Mouse (Mus musculus) CD4-positive, CD25-positive, alpha-beta regulatory T cell, adult 2 months (primary cell): Measurements from ENCODE around the gene Mpdu1.

Experiments
- DNase-seq: peaks from one replicate; pipeline ENCODE4 v3.0.0-alpha.2; 2012; ENCODE audit warnings: low read depth, low spot score

Mpdu1 gene

GRCm38 (mm10) chr11:69692196-69692811 is 29.9 kb upstream of the Mpdu1 start:
- no peak for DNase-seq

DNA sequence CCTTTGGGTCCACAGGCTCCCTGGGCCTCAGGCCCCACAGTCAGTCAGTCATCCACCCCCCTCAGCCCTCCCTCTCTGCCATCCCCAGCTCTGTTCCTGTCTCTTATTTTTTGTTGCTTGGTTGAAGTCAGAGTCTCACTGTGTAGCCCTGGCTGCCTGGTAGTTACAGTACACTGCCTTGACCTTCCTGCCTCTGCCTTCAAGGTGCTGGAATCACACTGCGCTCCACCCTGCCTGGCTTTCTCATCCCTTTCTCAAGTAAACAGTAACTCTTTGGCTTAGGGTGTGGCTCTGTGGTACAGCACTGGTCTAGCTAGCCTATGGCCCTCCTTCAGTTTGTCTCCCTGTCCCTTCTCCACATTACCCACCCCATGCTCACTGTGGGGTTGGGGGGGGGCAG is 27.4 kb upstream of the Mpdu1 start:
- no peak for DNase-seq

DNA sequence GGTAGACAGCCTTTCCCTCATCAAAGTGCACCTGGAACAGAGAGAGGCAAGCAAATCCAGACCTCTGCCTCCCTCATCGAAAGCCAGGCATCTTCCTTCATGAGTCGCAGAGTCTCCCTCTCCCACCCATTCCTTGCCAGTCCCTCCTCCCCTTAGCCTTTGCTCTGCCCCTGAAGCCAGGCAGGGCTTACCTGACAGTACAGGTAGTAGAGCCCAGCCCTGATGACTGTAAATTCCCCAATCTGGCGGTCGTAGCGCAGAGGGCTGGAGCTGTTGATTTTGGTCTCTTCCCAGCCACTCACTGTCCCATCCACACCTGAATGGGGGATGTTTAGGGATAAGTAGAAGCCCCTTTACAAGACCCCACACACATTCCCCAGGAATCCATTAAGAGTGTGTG is 24.6 kb upstream of the Mpdu1 start:
- no peak for DNase-seq

GRCm38 (mm10) chr11:69686377-69686776 is 23.9 kb upstream of the Mpdu1 start:
- DNase-seq: no peak

GRCm38 (mm10) chr11:69685526-69686148 is 23.2 kb upstream of the Mpdu1 start, which contains the start of gene Tnfsf13:
Gene Tnfsf13 (minus strand): TSS chr11:69685784.
- no peak for DNase-seq

GRCm38 (mm10) chr11:69684936-69685335 is 22.5 kb upstream of the Mpdu1 start:
- DNase-seq: no peak

DNA sequence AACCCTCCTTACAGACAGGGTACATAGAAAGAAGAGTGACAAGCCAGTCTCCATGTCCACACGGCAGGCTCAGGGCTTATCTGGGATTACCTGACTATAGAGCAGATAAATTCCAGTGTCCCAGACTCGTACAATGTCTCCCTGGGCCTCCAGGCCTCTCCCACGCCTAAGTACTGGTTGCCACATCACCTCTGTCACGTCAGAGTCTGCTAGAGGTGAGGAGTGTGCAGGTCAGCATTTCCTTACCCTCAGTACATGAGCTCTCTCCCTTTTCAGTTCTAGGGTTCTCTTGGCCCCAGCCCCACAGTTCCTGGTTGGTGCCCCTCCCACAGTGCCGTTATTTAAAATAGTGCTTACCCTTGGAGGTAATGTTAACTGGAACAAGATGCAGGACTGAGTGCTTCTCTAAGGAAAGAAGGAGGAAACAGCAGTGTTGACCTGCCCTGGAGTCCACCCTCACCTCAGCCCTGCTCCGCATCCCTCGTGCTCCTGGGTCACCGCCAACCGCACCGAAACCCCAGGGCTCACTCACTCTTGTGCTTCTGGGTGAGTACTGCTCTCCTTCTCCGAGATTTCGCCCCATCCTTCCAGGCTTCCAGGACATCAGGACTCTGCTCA is 21.8 kb upstream of the Mpdu1 start:
- no peak for DNase-seq

- no peak for DNase-seq
Observed at GRCm38 (mm10) chr11:69683576-69683975, 21.1 kb upstream of the Mpdu1 start.

DNA sequence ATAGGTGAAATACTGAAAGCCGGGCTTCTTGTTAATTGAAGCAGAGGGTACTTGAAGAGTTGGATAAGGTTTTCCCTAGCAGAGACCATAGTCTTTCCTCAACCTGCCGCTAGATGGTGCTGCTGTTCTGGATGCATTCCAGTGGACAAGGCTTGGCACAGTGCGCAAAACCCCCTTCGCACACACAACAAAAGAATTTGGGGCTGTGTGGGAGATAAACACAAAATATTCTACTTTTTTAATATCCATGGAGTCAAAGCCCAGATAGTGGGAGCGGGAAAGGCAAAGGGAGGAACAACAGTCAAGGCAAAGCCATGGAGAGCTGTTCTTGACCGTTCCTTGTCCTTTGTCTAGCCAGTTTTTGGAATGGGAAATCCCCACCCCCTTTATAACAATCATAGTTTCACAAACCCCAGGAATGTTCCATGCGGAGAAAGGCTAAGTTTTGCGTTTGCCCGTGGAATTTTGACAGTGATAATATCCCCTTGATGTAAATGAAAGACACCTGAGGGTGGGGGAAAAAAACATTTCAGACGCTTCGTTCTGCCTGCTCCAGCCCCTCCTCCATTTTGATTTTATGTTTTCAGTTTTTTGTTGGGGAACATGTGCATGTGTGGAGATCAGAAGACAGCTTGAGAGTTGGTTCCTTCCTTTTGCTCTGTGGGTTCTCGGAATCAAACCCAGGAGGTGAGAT is 20.5 kb upstream of the Mpdu1 start:
- peak; percentile 93 for DNase-seq

DNA sequence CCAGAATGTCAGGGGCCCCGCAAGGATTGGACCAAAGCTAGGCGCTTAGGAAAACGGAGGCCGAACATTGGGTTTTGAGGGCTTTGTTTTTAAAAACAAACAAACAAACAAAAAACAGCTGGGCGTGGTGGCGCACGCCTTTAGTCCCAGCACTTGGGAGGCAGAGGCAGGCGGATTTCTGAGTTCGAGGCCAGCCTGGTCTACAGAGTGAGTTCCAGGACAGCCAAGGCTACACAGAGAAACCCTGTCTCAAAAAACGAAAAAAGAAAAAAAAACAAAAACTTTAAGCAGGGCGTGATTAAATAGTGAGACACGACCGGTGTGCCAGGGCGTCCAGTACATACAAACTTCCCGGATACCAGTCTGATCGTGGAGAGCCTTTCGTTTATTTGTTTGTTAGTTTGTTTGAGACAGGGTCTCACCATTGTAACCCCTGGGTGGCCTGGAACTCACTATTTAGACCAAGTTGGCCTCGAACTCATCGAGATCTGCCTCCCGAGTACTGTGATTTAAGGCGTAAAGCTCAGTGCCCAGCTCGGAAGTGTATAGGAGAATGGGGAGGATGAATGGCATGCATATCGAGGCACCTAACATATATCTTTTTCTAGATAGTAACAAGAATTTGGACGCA is 19.9 kb upstream of the Mpdu1 start:
- DNase-seq: no peak

- DNase-seq: peak; percentile 100
Observed at GRCm38 (mm10) chr11:69681314-69682208, 19.1 kb upstream of the Mpdu1 start, which contains the start of gene Senp3. Gene Senp3 (minus strand): TSS chr11:69682084.

- no peak for DNase-seq
Observed at GRCm38 (mm10) chr11:69680136-69680855, 17.9 kb upstream of the Mpdu1 start.

GRCm38 (mm10) chr11:69679144-69679543 is 16.7 kb upstream of the Mpdu1 start:
- no peak for DNase-seq

DNA sequence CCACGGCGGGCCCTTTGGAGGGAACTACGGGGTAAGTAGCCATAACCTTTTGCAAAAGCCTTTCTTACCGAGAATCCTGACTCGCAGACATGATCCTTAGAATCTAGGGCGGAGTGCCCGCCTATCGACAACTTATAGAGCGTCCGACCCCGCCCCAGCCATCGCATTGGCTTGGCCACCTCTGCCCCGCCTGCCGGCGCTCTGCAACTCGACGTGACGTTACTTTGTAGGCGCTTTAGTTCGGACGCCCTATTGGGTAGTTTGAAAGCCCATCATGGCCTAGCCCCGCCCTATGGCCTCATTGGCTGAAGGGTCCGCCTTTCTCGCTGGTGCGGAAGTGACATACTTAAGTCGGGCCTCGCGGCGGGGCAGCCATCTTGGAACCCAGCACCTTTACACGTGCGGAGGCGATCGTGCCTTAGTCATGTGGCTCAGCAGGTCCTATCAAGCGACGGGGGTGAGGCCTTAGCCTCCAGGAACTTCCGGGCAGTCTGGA is 9.8 kb upstream of the Mpdu1 start, which contains the start of gene Eif4a1:
Gene Eif4a1, minus strand, starts transcription at position 213 of the 496 bp plus-strand sequence.
- DNase-seq: peak; percentile 100

DNA sequence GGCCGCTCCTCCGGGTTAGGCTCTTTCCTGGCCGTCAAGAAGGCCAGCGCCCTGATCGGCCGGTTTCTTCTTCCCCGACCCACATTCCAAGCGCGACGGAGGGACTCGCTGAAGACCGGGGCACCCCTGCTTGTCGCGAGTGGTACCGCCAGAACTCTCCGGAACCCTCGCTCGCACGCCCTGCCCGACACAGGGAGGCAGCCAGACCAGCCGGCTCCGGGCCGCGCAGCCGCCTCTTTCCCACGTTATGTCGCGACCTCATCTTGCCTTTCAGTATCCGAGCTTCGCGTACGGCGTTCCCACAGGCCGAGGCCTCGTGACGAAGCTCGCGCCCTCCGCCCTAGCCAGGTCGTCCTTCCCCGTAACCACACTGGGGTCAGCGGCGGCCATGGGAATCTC is 9.3 kb upstream of the Mpdu1 start:
- no peak for DNase-seq

DNA sequence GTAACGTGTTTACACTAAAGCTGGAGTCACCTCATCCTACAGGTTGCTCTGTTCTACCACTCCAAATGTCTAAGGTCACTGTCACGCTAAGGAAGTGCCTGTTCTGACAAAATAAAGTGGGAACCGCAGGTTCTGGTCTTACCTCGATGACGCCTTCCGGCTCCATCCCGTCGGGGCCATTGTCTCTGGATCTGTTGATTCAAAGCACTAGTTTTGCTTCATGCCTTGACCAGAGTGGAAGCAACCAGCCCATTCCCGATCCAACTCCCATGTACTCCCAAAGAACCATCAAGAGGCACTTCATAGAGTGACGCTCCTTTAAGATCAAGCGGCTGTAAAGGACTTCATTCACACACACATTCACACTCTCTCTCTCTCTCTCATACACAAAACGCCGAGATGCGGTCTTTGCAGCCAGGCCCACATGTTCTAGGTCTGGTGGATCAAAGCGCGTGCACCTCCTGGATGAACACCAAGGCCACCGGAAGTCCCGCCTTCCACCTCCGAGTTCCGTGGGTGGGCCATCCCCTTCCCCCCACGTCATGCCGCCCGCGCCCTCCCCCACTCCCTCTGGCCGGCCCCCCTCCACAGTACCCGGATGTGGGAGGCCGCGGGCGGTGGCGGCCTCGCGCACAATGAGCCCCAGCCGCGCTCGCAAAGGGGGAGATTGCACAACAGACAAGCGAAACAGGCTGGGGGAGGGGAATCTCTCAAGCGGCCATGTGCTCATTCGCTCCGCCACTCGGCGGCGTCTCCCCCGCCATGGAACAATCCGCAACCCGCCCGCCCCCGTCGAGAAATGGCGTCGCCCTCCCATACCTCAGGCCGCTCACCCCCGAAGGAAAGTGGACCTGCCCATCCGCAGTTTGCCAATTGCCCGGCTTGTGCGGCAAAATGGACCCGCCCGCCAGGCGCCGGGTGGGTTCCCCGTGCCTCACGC is 8.6 kb upstream of the Mpdu1 start:
- DNase-seq: peak; percentile 98

DNA sequence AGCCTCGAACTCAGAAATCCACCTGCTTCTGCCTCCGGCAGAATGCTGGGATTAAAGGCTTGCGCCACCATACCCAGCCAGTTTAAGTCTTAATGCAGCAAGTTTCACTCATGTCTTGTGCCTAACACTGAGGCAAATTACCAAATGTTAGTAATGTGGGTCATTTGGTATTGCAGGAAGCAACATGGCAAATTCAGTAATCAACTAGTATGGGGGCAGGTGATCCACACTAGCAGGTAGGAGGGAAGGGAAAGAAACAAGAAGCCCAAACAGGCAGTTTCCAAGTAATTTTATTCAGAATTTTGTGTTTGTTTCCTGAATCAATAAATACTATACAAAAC is 4.2 kb upstream of the Mpdu1 start:
- no peak for DNase-seq

DNA sequence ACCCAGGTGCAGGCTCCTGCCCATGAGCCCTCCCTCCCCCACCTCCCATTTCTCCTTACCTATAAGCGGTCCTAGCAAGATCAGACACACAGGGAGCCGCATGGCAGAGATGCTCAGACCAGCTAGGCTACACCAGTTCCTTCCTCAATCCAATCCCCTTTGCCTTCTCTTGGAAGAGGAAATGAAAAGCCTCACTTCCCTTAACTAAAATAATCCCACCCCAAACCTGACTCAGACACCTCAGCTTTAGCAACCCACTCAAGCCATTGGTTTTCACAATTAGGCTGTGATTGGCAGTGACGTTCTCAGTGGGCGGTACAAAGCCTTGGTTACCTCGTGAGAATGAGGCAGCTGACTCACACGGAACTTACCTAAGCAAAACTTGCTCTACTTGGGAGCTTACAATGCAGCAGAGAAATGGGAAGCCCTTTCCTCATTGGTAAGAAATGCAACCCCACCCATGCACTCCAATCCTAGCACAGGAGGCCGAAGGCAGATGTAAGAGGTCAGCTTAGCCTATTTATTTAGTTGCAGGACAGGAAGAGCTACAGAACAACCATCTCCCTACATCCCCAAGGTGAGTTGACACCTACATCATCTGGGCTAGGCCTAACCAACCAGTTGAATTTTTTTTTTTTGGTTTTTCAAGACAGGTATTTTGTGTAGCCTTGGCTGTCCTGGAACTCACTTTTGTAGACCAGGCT is 3.7 kb upstream of the Mpdu1 start, which contains the start of gene Cd68:
Gene Cd68, minus strand, starts transcription at position 193 of the 704 bp plus-strand sequence.
- peak; percentile 70 for DNase-seq
